Mouse (Mus musculus) spleen, adult 2 months (tissue): Measurements from ENCODE around the gene Rbfox1.

ENCODE experiments used
- CTCF ChIP-seq: fragments of 200-500 bp; IDR thresholded peaks from 2 replicates; pipeline ENCODE4 v1.5.1; 2011; ENCODE audit warnings: mild to moderate bottlenecking, inconsistent platforms; ENCODE audit not compliant: insufficient read depth, insufficient read length, insufficient replicate concordance; ENCODE audit errors: extremely low read depth
- POLR2A ChIP-seq: fragments of 200-500 bp; IDR thresholded peaks from 2 replicates; pipeline ENCODE4 v1.6.1; 2011; ENCODE audit warnings: low read depth, low read length, inconsistent platforms

DNA sequence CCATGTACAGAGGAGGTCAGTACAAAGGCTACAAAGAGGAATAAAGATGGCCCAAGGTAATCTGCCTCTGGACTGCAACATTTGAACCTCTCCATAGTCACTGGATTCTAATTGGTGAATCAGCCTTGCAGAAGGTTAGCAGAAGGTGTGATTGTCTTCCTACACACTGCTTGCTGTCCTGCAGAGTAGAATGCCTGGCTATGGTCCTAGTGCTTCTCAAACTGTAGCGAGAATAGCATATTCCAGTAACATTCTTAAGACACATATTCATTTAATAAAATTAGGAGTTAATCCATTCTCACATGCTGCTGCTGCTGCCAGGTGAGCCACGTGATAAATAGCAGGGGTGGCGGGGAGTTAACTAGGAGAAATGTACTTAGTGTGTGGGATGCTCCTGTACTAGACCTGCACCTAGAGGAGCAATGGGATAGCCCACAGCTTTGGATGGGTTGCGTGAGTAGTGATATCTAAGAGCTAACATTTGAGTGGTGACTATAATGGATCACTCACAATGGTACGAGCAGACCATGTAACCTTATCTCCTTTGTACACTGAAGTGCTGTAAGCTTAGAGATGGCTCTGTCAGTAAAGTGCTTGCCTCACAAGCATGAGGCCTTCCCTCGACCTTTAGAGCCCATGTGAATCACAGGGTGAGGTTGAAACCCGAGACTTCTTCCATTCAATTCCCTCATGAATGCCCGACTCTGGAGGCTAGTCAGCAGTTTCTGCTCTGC, 511.7 kb downstream of the Rbfox1 start:
- TF ChIP-seq CTCF = no peak
- TF ChIP-seq POLR2A = no peak
